Mouse (Mus musculus): ENCODE measurements around the gene Olfr545. TPM values are rescaled to one million over a fixed set of nuclear protein-coding genes. Genes with fewer than 3 reads are reported as not detected.

Gene Olfr545
- not detected in 2 replicates for polyA plus RNA-seq (2012; ENCODE audit: low replicate concordance)

DNA sequence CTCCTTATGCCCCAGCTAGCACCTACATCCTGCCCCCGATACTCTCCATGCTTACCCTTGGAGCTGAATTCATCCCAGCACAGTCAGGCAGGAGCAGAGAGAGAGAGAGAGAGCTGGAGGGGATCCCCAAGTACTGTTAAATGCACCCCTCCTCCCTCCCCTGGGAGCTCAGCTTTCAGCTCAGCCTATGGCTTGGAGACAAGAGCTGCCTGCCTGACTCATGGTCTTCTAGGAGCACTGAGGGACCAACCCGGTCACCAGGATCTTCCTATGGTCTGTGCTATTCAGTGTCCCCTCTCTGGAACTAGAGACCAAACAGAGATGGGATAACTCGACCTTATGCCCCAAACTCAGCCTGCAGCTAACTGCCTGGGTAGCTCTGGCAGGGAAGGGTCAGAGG, at the start of gene Olfr545:
Gene Olfr545, minus strand, starts transcription at position 101 of the 400 bp plus-strand sequence.

DNA sequence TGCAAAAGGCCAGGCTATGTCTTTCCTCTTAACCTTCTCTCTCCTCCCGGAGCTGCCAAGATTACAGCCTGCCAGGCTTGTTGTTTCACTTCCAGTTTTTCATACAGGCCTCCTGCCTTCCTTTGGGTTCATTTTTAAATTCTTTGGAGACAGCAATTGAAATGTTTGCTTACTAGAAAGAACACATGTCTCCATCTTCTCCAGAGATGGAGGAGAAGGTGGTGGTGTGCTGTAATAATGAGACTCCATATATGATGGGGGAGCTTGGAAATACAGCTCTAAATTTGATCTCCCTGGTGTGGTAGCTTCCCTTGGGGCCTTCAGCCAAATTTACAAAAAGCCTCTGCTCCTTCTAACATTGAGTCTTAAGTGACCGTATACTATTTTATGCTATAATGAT, 41.2 kb upstream of the Olfr545 start, which contains the start of gene Olfr548-ps1:
Gene Olfr548-ps1, plus strand, starts transcription at position 301 of the 400 bp plus-strand sequence.

DNA sequence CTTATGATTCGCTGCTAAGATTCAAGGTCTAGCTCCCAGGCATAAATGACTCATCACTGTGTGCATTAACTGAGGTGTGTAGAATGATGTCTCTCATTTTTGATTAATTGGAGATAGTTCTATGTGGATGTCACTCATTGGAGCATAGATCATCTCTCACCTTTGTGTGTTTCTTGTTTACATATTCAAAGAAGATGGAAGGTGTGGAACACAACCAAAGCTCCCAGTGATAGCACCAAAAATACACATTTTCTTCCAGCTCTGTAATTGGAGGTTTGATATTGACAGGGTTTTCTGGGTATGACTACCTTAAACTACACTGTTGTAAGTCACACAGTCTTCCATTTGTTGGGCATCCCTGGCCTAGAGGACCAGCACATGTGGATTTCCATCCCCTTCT, 35.1 kb upstream of the Olfr545 start, which contains the start of gene Olfr547:
Gene Olfr547, plus strand, starts transcription at position 301 of the 400 bp plus-strand sequence.

DNA sequence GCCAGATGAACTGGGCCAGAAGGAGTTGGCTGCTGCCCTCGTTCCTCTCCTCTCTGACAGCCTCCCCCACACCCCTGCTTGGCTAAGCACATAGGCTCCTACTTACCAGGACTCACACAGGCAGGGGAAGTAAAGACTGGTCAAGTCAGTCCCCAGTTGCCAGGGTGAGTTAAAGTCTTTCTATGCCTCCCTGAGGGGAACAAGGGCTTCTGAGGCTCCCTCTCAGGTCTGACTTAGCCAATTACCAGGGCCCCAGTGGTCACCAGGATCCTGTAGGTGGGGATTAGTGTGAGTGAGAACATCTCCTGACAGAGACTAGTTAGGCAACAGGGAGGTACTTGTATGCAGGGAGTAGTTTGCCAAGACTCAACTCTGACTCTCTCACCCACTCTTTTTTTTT, 11.2 kb downstream of the Olfr545 start, which contains the start of gene Olfr544:
Gene Olfr544, minus strand, starts transcription at position 153 of the 400 bp plus-strand sequence.

DNA sequence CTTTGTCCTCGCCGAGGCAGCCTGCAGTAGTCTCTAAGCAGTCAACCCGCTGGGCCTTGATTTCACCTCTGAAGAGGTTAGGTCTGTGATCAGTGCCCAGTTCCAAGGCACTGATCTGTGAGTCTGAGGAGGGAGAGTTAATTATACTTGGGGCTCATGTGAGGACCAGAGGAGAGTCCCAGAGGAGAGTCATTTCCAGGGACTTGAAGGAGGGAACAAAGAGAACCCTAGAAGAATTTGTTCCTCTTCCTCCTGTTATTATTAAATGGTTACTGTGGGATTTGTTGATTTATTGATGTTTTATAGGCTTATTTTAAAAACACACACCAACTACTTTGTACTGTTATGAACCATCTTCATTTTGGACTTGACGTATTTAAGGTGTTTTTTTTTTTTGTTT, 17.8 kb downstream of the Olfr545 start, which contains the start of gene Olfr543:
Gene Olfr543, minus strand, starts transcription at position 101 of the 400 bp plus-strand sequence.

GRCm38 (mm10) chr7:102441657-102442391, 57.5 kb downstream of the Olfr545 start, which contains the start of gene Rrm1:
Gene Rrm1 (plus strand): TSS chr7:102441695.

Other genes with a start within 250 kb of the Olfr545 start
- gene Rhog, start 243.5 kb downstream of the Olfr545 start, polyA plus RNA-seq (2012; ENCODE audit: low replicate concordance), result 184 and 319 TPM in 2 replicates
- gene Stim1, start 231.8 kb downstream of the Olfr545 start, polyA plus RNA-seq (2012; ENCODE audit: low replicate concordance), result 56.1 and 72.6 TPM in 2 replicates
- gene Rrm1, start 57.9 kb downstream of the Olfr545 start, polyA plus RNA-seq (2012; ENCODE audit: low replicate concordance), result 5.3 and 39.2 TPM in 2 replicates
- not detected in 2 replicates for gene Olfr543, start 17.9 kb downstream of the Olfr545 start, polyA plus RNA-seq (2012; ENCODE audit: low replicate concordance)
- not detected in 2 replicates for gene Olfr544, start 11.3 kb downstream of the Olfr545 start, polyA plus RNA-seq (2012; ENCODE audit: low replicate concordance)
- gene Olfr547, start 35.2 kb upstream of the Olfr545 start, polyA plus RNA-seq (2012; ENCODE audit: low replicate concordance), result not detected in 2 replicates
- gene Olfr548-ps1, start 41.3 kb upstream of the Olfr545 start, polyA plus RNA-seq (2012; ENCODE audit: low replicate concordance), result not detected in 2 replicates
- not detected in 2 replicates for gene Olfr549, start 50.3 kb upstream of the Olfr545 start, polyA plus RNA-seq (2012; ENCODE audit: low replicate concordance)
- gene Trim21, start 65.9 kb upstream of the Olfr545 start, polyA plus RNA-seq (2012; ENCODE audit: low replicate concordance), result 11.8 and 24.5 TPM in 2 replicates
- gene Olfr550, start 71.9 kb upstream of the Olfr545 start, polyA plus RNA-seq (2012; ENCODE audit: low replicate concordance), result not detected in 2 replicates
- not detected in 2 replicates for gene Olfr551, start 92.3 kb upstream of the Olfr545 start, polyA plus RNA-seq (2012; ENCODE audit: low replicate concordance)
- not detected in 2 replicates for gene Olfr552, start 98.2 kb upstream of the Olfr545 start, polyA plus RNA-seq (2012; ENCODE audit: low replicate concordance)
- not detected in 2 replicates for gene Olfr553, start 118.6 kb upstream of the Olfr545 start, polyA plus RNA-seq (2012; ENCODE audit: low replicate concordance)
- gene Olfr554, start 138.9 kb upstream of the Olfr545 start, polyA plus RNA-seq (2012; ENCODE audit: low replicate concordance), result not detected in 2 replicates
- gene Olfr555, start 159.2 kb upstream of the Olfr545 start, polyA plus RNA-seq (2012; ENCODE audit: low replicate concordance), result not detected in 2 replicates
- gene Olfr556, start 165.3 kb upstream of the Olfr545 start, polyA plus RNA-seq (2012; ENCODE audit: low replicate concordance), result not detected in 2 replicates
- gene Trim68, start 187.8 kb upstream of the Olfr545 start, polyA plus RNA-seq (2012; ENCODE audit: low replicate concordance), result 5.2 and 5.8 TPM in 2 replicates
- not detected in 2 replicates for gene Olfr557, start 196.3 kb upstream of the Olfr545 start, polyA plus RNA-seq (2012; ENCODE audit: low replicate concordance)
- gene Olfr558, start 202.6 kb upstream of the Olfr545 start, polyA plus RNA-seq (2012; ENCODE audit: low replicate concordance), result not detected in 2 replicates
- gene Olfr33, start 219.5 kb upstream of the Olfr545 start, polyA plus RNA-seq (2012; ENCODE audit: low replicate concordance), result not detected in 2 replicates
- gene Olfr559, start 227.9 kb upstream of the Olfr545 start, polyA plus RNA-seq (2012; ENCODE audit: low replicate concordance), result not detected in 2 replicates